In the genomic region with DNA sequence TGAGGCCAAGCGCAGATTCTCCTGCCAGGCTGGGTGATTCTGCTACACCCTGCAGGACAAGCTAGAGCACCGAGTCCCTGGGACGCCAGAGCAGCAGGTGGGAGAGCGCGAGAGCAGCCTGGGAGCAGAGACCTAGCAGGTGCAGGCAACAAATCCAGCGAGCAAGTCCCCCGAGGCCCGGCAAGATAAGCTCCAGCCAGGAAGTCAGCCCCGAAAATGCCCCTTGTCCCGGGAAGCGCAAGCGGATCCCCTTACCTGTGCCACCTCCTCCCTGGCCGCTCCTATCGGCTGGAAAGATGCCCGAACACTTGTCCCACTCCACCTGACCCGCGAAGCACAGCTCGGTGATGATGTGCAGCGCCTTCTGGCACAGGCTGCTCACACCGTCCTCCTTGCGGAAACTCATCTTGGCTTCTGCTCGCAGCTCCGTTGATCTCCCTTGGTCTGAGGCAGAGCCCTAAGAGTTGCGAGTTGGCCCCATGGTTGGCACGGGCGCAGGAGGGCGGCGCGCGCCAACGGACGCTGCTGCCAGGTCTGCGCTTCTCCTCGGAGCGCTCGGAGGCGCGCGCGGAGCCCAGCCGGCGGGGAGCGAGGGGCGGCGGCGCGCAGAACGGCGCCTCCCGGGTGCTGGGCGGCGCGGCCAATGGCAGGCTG, we compare ENCODE assay signal across 8 mouse cellular contexts. TPM values are rescaled to one million over a fixed set of nuclear protein-coding genes. Genes with fewer than 3 reads are reported as not detected.
DNase-seq lines count a peak whose midpoint lies in the region; ATAC-seq lines count a peak whose summit lies in the region.

A gene (minus strand): TSS at position 497 of the 654 bp plus-strand sequence.

- no peak for DNase-seq in lung, postnatal 10 days
- peak; percentile 4 for DNase-seq in embryo, embryonic 11.5 days (ENCODE audit: low read depth, low spot score)
- peak; percentile 13 for DNase-seq in layer of hippocampus, adult 9-11 months
- peak; percentile 62 for DNase-seq in midbrain, embryonic 10.5 days (ENCODE audit: low spot score)
- no peak for DNase-seq in c-Kit-positive CD71-positive TER-119-positive erythroid progenitor cells, embryonic 14.5 days (ENCODE audit: low spot score)

- no peaks in the 10 kb centered on the region for H3K4me1 ChIP-seq in lung, embryonic 16.5 days (replicated peaks; ENCODE audit: control insufficient read depth, insufficient read depth, low read length)
- H3K4me1 ChIP-seq in heart, embryonic 14.5 days (ENCODE audit: control insufficient read depth in 2 of 2, insufficient read depth in 2 of 2, low read length in 2 of 2), result peaks cover 0 to 3% of the 10 kb centered on the region in 2 experiments; a peak in 1 of 4 replicates
- H3K4me1 ChIP-seq in midbrain, embryonic 10.5 days, result peaks cover 16% of the 10 kb centered on the region
- H3K4me1 ChIP-seq in stomach, embryonic 16.5 days (ENCODE audit: control insufficient read depth, insufficient read depth, low read length), result 0 out of 2 replicates have a peak, but pooled peaks cover 3% of the 10 kb centered on the region

- H3K27me3 ChIP-seq in lung, embryonic 16.5 days (ENCODE audit: control insufficient read depth, insufficient read depth, low read depth, low read length), result peaks cover 18% of the 10 kb centered on the region
- H3K27me3 ChIP-seq in heart, embryonic 14.5 days (ENCODE audit: control insufficient read depth, insufficient read depth, low read length), result peaks cover 24% of the 10 kb centered on the region
- H3K27me3 ChIP-seq in midbrain, embryonic 10.5 days (ENCODE audit: low read depth, poor library complexity, severe bottlenecking), result peaks cover 42% of the 10 kb centered on the region
- peaks cover 24% of the 10 kb centered on the region for H3K27me3 ChIP-seq in stomach, embryonic 16.5 days (ENCODE audit: control insufficient read depth, insufficient read depth, low read length)

- peak within 1 kb of the TSS; percentile 76 for H3K4me2 ChIP-seq in lung, embryonic 16.5 days (ENCODE audit: low read depth, low read length)
- H3K4me2 ChIP-seq in heart, embryonic 14.5 days (ENCODE audit: low read length), result peak within 1 kb of the TSS; percentile 91
- peak within 1 kb of the TSS; percentile 66 for H3K4me2 ChIP-seq in stomach, embryonic 16.5 days (ENCODE audit: low read depth, low read length)

- H3K9me3 ChIP-seq in lung, embryonic 16.5 days (ENCODE audit: control insufficient read depth, low read length), result no peaks in the 10 kb centered on the region
- no peaks in the 10 kb centered on the region for H3K9me3 ChIP-seq in heart, embryonic 14.5 days (ENCODE audit: control insufficient read depth, low read length)
- H3K9me3 ChIP-seq in midbrain, embryonic 10.5 days (replicated peaks), result no peaks in the 10 kb centered on the region
- 0 out of 2 replicates have a peak, but pooled peaks cover 3% of the 10 kb centered on the region for H3K9me3 ChIP-seq in stomach, embryonic 16.5 days (replicated peaks; ENCODE audit: control insufficient read depth, low read length)

- no peaks in the 10 kb centered on the region for H3K36me3 ChIP-seq in lung, embryonic 16.5 days (ENCODE audit: control insufficient read depth, insufficient read depth, low read length)
- H3K36me3 ChIP-seq in heart, embryonic 14.5 days (ENCODE audit: control insufficient read depth, insufficient read depth, low read length), result no peaks in the 10 kb centered on the region
- no peaks in the 10 kb centered on the region for H3K36me3 ChIP-seq in midbrain, embryonic 10.5 days
- no peaks in the 10 kb centered on the region for H3K36me3 ChIP-seq in stomach, embryonic 16.5 days (ENCODE audit: control insufficient read depth, insufficient read depth, low read length)

- H3K27ac ChIP-seq in lung, embryonic 16.5 days (ENCODE audit: low read length), result no peak within 1 kb of the TSS
- no peak within 1 kb of the TSS for H3K27ac ChIP-seq in heart, embryonic 14.5 days (replicated peaks in 1 of 2; ENCODE audit: control insufficient read depth in 1 of 2, insufficient read depth in 1 of 2, low read depth in 2 of 2, low read length in 2 of 2)
- H3K27ac ChIP-seq in midbrain, embryonic 10.5 days (replicated peaks), result no peak within 1 kb of the TSS; the same call in 1 of the 2 replicates
- no peak within 1 kb of the TSS for H3K27ac ChIP-seq in stomach, embryonic 16.5 days (ENCODE audit: low read length)

- peak within 1 kb of the TSS; percentile 49 for H3K4me3 ChIP-seq in lung, embryonic 16.5 days (ENCODE audit: low read length)
- peak within 1 kb of the TSS; percentile 50 to 61 for H3K4me3 ChIP-seq in heart, embryonic 14.5 days (ENCODE audit: control insufficient read depth in 1 of 2, insufficient read depth in 1 of 2, low read depth in 1 of 2, low read length in 2 of 2)
- H3K4me3 ChIP-seq in midbrain, embryonic 10.5 days, result peak within 1 kb of the TSS; percentile 71
- peak within 1 kb of the TSS; percentile 43 for H3K4me3 ChIP-seq in stomach, embryonic 16.5 days (replicated peaks; ENCODE audit: low read length)

- peak; percentile 56 for ATAC-seq in lung, embryonic 16.5 days (ENCODE audit: low read depth)
- peak; percentile 31; the same call in 1 of the 2 replicates for ATAC-seq in heart, embryonic 14.5 days (ENCODE audit: insufficient number of reproducible peaks, insufficient read depth, low FRiP score, low read depth)
- ATAC-seq in stomach, embryonic 16.5 days (ENCODE audit: insufficient read depth, low FRiP score), result no peak

- 0% methylated on average over 44 of the region's 53 CpGs for WGBS in lung, embryonic 16.5 days
- WGBS in heart, embryonic 14.5 days, result under 1% methylated on average over 53 of the region's 53 CpGs
- WGBS in midbrain, embryonic 10.5 days, result under 1% methylated on average over 53 of the region's 53 CpGs
- WGBS in stomach, embryonic 16.5 days, result under 1% methylated on average over 53 of the region's 53 CpGs

- no peak within 1 kb of the TSS for H3K9ac ChIP-seq in lung, embryonic 16.5 days (ENCODE audit: low read length)
- H3K9ac ChIP-seq in heart, embryonic 14.5 days (ENCODE audit: low read length), result peak within 1 kb of the TSS; percentile 32; the same call in 1 of the 2 replicates
- no peak within 1 kb of the TSS for H3K9ac ChIP-seq in stomach, embryonic 16.5 days (ENCODE audit: low read length)

RNA-seq across cellular contexts. Expression of the gene that starts here (rescaled TPM):
- polyA plus RNA-seq in lung, embryonic 16.5 days (2015; fragmentation: Nextera tagmentation; extraction: Ambion mirVana), result 0.70 and 1.3 TPM in 2 replicates
- polyA plus RNA-seq in heart, embryonic 14.5 days (2014; fragmentation: Nextera tagmentation; extraction: Ambion mirVana), result 0.11 TPM in 1 of 2 replicates, not detected in the other
- polyA plus RNA-seq in midbrain, embryonic 10.5 days (2016; fragmentation: Nextera tagmentation; extraction: Ambion mirVana), result 0.19 and 0.39 TPM in 2 replicates
- polyA plus RNA-seq in stomach, embryonic 16.5 days (2015; fragmentation: Nextera tagmentation; extraction: Ambion mirVana), result 0.24 and 0.41 TPM in 2 replicates

Comparison
In these comparisons a context has a peak if more than half of its experiments do, and no peak if none do; other contexts are left out.
1. Peak in ATAC-seq, H3K4me3 ChIP-seq, H3K9ac ChIP-seq and H3K4me2 ChIP-seq in heart, embryonic 14.5 days; RNA of the gene not detected or under 1 TPM.
2. Peak in DNase-seq and H3K4me3 ChIP-seq in midbrain, embryonic 10.5 days; RNA of the gene not detected or under 1 TPM.
3. DNase-seq: peak in embryo, embryonic 11.5 days (single experiment) and layer of hippocampus, adult 9-11 months (single experiment); none in lung, postnatal 10 days (single experiment) and c-Kit-positive CD71-positive TER-119-positive erythroid progenitor cells, embryonic 14.5 days (single experiment).
4. Peak in every context shown above with its lines, with median percentiles within 50 percentile points of each other: H3K4me2 ChIP-seq and H3K4me3 ChIP-seq.